Mouse (Mus musculus): ENCODE data around the gene Tmem236.

The Tmem236 gene

GRCm38 (mm10) chr2:14244668-14245067 is 70.3 kb downstream of the Tmem236 start:
- intact Hi-C loops (cut with DNase I), result no loop called here

DNA sequence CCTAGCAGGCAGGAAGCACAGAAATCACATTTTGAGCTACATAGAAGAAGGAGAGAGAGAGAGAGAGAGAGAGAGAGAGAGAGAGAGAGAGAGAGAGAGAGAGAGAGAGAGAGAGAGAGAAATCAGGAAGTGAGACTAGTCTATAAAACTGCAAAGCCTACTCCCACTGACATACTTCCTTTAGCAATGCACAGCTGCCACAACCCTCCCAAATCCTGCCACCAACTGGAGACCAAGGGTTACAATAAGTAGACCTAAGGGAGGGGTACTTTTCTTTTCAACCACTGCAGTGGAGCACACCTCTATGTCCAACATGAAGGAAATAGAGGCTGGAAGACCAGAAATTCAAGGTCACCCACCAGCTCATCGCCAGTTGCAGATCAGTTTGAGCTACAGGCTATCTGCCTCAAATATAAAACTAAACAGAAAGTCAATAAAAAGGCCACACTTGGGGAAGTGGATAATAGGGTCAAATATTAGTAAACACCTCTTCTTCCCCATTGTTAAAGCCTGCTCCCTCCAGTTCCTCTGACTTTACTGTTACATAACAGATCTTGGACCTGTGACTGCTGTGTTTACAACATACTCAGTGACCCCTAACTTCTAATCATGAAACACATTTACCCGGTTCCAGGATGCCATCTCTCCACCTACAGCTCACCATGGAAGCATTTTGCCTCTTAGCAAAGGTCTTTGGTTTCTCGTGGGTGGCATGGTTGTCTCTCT is 75.7 kb downstream of the Tmem236 start:
- intact Hi-C loops (cut with DNase I), result no loop called here

DNA sequence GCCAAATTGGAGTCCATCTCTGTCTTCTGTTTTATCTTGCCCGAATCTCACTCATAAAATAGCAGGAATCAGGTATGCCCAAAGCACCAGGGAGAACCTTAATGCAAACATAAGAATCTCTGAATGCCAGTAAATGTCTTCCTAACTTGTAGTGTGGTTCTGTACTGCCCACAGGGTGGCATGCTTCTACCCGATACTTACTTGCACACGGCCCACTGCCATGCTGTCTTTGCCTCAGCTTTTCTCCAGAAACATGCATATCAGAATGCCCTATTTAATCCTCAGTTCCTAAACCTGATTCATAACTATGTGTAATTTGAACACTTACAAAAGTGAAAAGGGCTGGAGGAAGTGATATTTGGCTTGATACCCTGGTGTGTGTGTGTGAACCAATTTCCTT is 77.6 kb downstream of the Tmem236 start:
- intact Hi-C loops (cut with DNase I), result no loop called here

DNA sequence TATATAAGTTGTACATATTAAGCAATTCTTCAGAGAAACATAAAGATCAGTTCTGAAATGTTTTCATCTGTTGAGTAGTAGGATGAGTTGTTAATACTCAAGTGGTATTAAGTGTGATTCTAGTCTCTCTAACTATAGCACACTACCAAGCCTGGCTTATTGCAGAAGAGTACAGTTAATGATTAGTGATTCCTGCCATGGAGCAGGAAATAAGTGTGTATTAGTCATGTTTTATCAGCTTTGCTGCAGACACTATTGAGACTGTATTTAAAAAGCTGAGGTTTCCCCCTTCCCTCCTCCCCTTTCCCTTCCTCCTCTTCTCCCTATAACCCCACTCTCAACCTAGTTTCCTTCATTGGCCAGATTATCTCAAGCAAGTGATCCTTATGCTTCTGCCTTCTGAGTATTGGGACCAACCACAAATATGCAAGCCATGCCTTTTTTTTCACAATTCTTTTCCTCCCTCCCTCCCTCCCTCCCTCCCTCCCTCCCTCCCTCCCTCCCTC is 84.1 kb downstream of the Tmem236 start:
- intact Hi-C loops (cut with DNase I), result no loop called here

GRCm38 (mm10) chr2:14262090-14262489 is 87.8 kb downstream of the Tmem236 start:
- intact Hi-C loops (cut with DNase I), result no loop called here

DNA sequence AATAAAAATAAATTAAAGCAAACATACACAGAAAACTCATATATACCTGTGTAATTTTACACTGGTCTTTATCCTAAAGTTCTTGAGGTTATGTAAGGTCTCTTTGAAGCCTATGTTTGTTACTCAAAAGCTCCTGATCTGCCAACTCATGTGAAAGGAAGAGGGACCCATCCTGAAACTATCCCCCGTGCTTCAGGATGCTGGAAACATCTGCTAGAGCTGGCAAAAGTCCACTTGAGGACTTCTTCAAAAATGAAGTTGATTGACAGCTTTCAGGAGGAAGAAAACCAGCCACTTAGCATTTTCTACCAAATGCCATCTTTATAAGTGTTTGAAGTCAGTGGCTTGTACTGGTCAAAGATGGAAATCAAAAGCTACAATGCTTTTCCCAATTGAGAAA is 94.8 kb downstream of the Tmem236 start:
- intact Hi-C loops (cut with DNase I), result no loop called here

Small RNAs within 50 kb of the gene (microRNA-seq; reads per million reads assigned to microRNA genes)
- 4.8 to 10.2 reads per million in 2 experiments for gene Mir511

All from adrenal gland (tissue).